Mouse (Mus musculus) MEL (cell line): Measurements from ENCODE around the gene Rad51b. TPM values are rescaled to one million over a fixed set of nuclear protein-coding genes. Genes with fewer than 3 reads are reported as not detected.

Source experiments
- DNase-seq: peaks from one replicate; pipeline ENCODE4 v3.0.0; 2011; ENCODE audit warnings: low read depth, low spot score
- H3K27ac ChIP-seq: 2 replicates; pipeline ENCODE4 v1.5.1; 2012; ENCODE audit warnings: low read depth, mild to moderate bottlenecking, control low read depth, low read length, moderate library complexity; ENCODE audit not compliant: control insufficient read depth
- H3K27me3 ChIP-seq, 2 experiments: fragments of 150-350 bp in 1 of 2; sonication (generic) in 1 of 2; 2 replicates each; pipeline ENCODE4 v1.6.1; 2012; ENCODE audit warnings: low read length in 2 of 2, mild to moderate bottlenecking in 2 of 2, improper control_type of control experiment in 1 of 2, moderate library complexity in 1 of 2; ENCODE audit not compliant: insufficient read depth in 2 of 2, control insufficient read depth in 1 of 2
- H3K36me3 ChIP-seq, 2 experiments: 2 replicates each; pipeline ENCODE4 v1.6.1; 2012 to 2014; ENCODE audit warnings: low read length in 2 of 2, improper control_type of control experiment in 1 of 2, inconsistent platforms in 1 of 2, mild to moderate bottlenecking in 1 of 2; ENCODE audit not compliant: insufficient read depth in 2 of 2, control insufficient read depth in 1 of 2
- H3K4me1 ChIP-seq, 2 experiments: fragments of 150-350 bp in 1 of 2; sonication (generic) in 1 of 2; 2 replicates each; pipeline ENCODE4 v1.6.1; 2012; ENCODE audit warnings: low read length in 2 of 2, improper control_type of control experiment in 1 of 2, mild to moderate bottlenecking in 1 of 2; ENCODE audit not compliant: insufficient read depth in 2 of 2, control insufficient read depth in 1 of 2
- H3K4me3 ChIP-seq, 2 experiments: fragments of 150-350 bp in 1 of 2; sonication (generic) in 1 of 2; 2 replicates each; pipeline ENCODE4 v1.5.1; 2012; ENCODE audit warnings: low read depth in 2 of 2, low read length in 2 of 2, mild to moderate bottlenecking in 2 of 2, moderate library complexity in 2 of 2, control low read depth in 1 of 2, improper control_type of control experiment in 1 of 2; ENCODE audit not compliant: control insufficient read depth in 1 of 2, insufficient read depth in 1 of 2
- H3K79me2 ChIP-seq: 2 replicates; pipeline ENCODE4 v1.6.1; 2012; ENCODE audit warnings: mild to moderate bottlenecking, low read length, moderate library complexity; ENCODE audit not compliant: control insufficient read depth, poor library complexity, insufficient read depth
- H3K9ac ChIP-seq: 2 replicates; pipeline ENCODE4 v1.6.1; 2012; ENCODE audit warnings: low read depth, mild to moderate bottlenecking, control low read depth, low read length, moderate library complexity; ENCODE audit not compliant: control insufficient read depth, poor library complexity, severe bottlenecking
- H3K9me3 ChIP-seq: fragments of 150-350 bp; sonication (generic); replicated peaks from 2 replicates; pipeline ENCODE4 v1.6.1; 2012; ENCODE audit warnings: mild to moderate bottlenecking, low read length, improper control_type of control experiment, moderate library complexity; ENCODE audit not compliant: insufficient read depth
- BHLHE40 ChIP-seq: IDR thresholded peaks from 2 replicates; pipeline ENCODE4 v1.6.1; 2012; ENCODE audit warnings: low read depth, mild to moderate bottlenecking, inconsistent platforms, low read length, improper control_type of control experiment, borderline replicate concordance
- CHD1 ChIP-seq: IDR thresholded peaks from 2 replicates; pipeline ENCODE4 v1.6.1; 2012; ENCODE audit warnings: low read depth, mild to moderate bottlenecking, inconsistent platforms, low read length, improper control_type of control experiment
- CTCF ChIP-seq, 3 experiments: IDR thresholded peaks in 2 of 3; conservative IDR thresholded peaks in 1 of 3; 2 replicates each; pipeline ENCODE4 v1.5.1; 2011 to 2012; ENCODE audit warnings: low read length in 3 of 3, low read depth in 2 of 3, mild to moderate bottlenecking in 2 of 3, improper control_type of control experiment in 1 of 3, inconsistent platforms in 1 of 3, mixed read lengths in 1 of 3, moderate library complexity in 1 of 3; ENCODE audit not compliant: control insufficient read depth in 1 of 3, insufficient read depth in 1 of 3, poor library complexity in 1 of 3, severe bottlenecking in 1 of 3
- E2F4 ChIP-seq: IDR thresholded peaks from 2 replicates; pipeline ENCODE4 v1.6.1; 2011; ENCODE audit warnings: low read depth, low read length, improper control_type of control experiment, borderline replicate concordance
- ELF1 ChIP-seq: IDR thresholded peaks from 2 replicates; pipeline ENCODE4 v1.6.1; 2014; ENCODE audit warnings: low read depth, mild to moderate bottlenecking, inconsistent platforms, low read length, improper control_type of control experiment, moderate library complexity
- EP300 ChIP-seq, 2 experiments: IDR thresholded peaks; 2 replicates each; pipeline ENCODE4 v1.6.1; 2011; ENCODE audit warnings: improper control_type of control experiment in 2 of 2, low read length in 2 of 2, low read depth in 1 of 2, mild to moderate bottlenecking in 1 of 2
- ETS1 ChIP-seq: IDR thresholded peaks from 2 replicates; pipeline ENCODE4 v1.6.1; 2012; ENCODE audit warnings: low read depth, mild to moderate bottlenecking, inconsistent platforms, low read length, improper control_type of control experiment, moderate library complexity
- GABPA ChIP-seq: IDR thresholded peaks from 2 replicates; pipeline ENCODE4 v1.6.1; 2012; ENCODE audit warnings: low read depth, mild to moderate bottlenecking, inconsistent platforms, low read length, improper control_type of control experiment, moderate library complexity
- GATA1 ChIP-seq: IDR thresholded peaks from 2 replicates; pipeline ENCODE4 v1.6.1; 2011; ENCODE audit warnings: low read depth, low read length, improper control_type of control experiment
- HCFC1 ChIP-seq: IDR thresholded peaks from 2 replicates; pipeline ENCODE4 v1.6.1; 2012; ENCODE audit warnings: low read depth, mild to moderate bottlenecking, inconsistent platforms, low read length, improper control_type of control experiment, moderate library complexity
- JUND ChIP-seq: IDR thresholded peaks from 2 replicates; pipeline ENCODE4 v1.6.1; 2011; ENCODE audit warnings: low read depth, mild to moderate bottlenecking, improper control_type of control experiment, low read length
- KAT2A ChIP-seq: conservative IDR thresholded peaks from 2 replicates; pipeline ENCODE4 v1.6.1; 2012; ENCODE audit warnings: low read depth, low read length, improper control_type of control experiment, inconsistent platforms
- MAFK ChIP-seq: IDR thresholded peaks from 2 replicates; pipeline ENCODE4 v1.6.1; 2011; ENCODE audit warnings: low read depth, mild to moderate bottlenecking, low read length, improper control_type of control experiment, borderline replicate concordance
- MAZ ChIP-seq: IDR thresholded peaks from 2 replicates; pipeline ENCODE4 v1.6.1; 2012; ENCODE audit warnings: low read depth, mild to moderate bottlenecking, inconsistent platforms, low read length, improper control_type of control experiment
- MXI1 ChIP-seq: IDR thresholded peaks from 2 replicates; pipeline ENCODE4 v1.6.1; 2011; ENCODE audit warnings: mild to moderate bottlenecking, low read depth, low read length, improper control_type of control experiment
- NELFE ChIP-seq: IDR thresholded peaks from 2 replicates; pipeline ENCODE4 v1.6.1; 2011; ENCODE audit warnings: low read depth, low read length, improper control_type of control experiment
- POLR2A ChIP-seq, 2 experiments: IDR thresholded peaks; 2 replicates each; pipeline ENCODE4 v1.6.1; 2011 to 2012; ENCODE audit warnings: low read length in 2 of 2, mild to moderate bottlenecking in 2 of 2, control low read depth in 1 of 2, improper control_type of control experiment in 1 of 2, low read depth in 1 of 2, moderate library complexity in 1 of 2; ENCODE audit not compliant: control insufficient read depth in 1 of 2, insufficient read depth in 1 of 2, poor library complexity in 1 of 2
- POLR2AphosphoS2 ChIP-seq: IDR thresholded peaks from 2 replicates; pipeline ENCODE4 v1.6.1; 2011; ENCODE audit warnings: low read length, improper control_type of control experiment
- POLR2AphosphoS5 ChIP-seq: IDR thresholded peaks from 2 replicates; pipeline ENCODE4 v1.6.1; 2012; ENCODE audit warnings: low read depth, borderline replicate concordance, mild to moderate bottlenecking, inconsistent platforms, low read length, moderate library complexity, mixed read lengths
- RAD21 ChIP-seq: IDR thresholded peaks from 2 replicates; pipeline ENCODE4 v1.6.1; 2011; ENCODE audit warnings: mild to moderate bottlenecking, low read depth, low read length, improper control_type of control experiment
- RCOR1 ChIP-seq: IDR thresholded peaks from 2 replicates; pipeline ENCODE4 v1.6.1; 2012; ENCODE audit warnings: low read depth, mild to moderate bottlenecking, inconsistent platforms, low read length, improper control_type of control experiment
- SIN3A ChIP-seq: IDR thresholded peaks from 2 replicates; pipeline ENCODE4 v1.6.1; 2012; ENCODE audit warnings: low read length, improper control_type of control experiment, inconsistent platforms
- SMC3 ChIP-seq: IDR thresholded peaks from 2 replicates; pipeline ENCODE4 v1.6.1; 2011; ENCODE audit warnings: low read depth, low read length, improper control_type of control experiment
- TBP ChIP-seq: IDR thresholded peaks from 2 replicates; pipeline ENCODE4 v1.8.0; 2011; ENCODE audit warnings: low read depth, low read length, improper control_type of control experiment
- UBTF ChIP-seq: IDR thresholded peaks from 2 replicates; pipeline ENCODE4 v1.6.1; 2012; ENCODE audit warnings: low read depth, mild to moderate bottlenecking, inconsistent platforms, low read length, improper control_type of control experiment, moderate library complexity, borderline replicate concordance; ENCODE audit not compliant: insufficient read depth
- USF2 ChIP-seq, 2 experiments: IDR thresholded peaks; 2 replicates each; pipeline ENCODE4 v1.6.1; 2011 to 2012; ENCODE audit warnings: improper control_type of control experiment in 2 of 2, low read length in 2 of 2, borderline replicate concordance in 1 of 2, inconsistent platforms in 1 of 2, low read depth in 1 of 2, mild to moderate bottlenecking in 1 of 2; ENCODE audit not compliant: insufficient read depth in 1 of 2
- ZC3H11A ChIP-seq: IDR thresholded peaks from 2 replicates; pipeline ENCODE4 v1.6.1; 2012; ENCODE audit warnings: low read depth, mild to moderate bottlenecking, inconsistent platforms, low read length, improper control_type of control experiment
- ZKSCAN1 ChIP-seq: IDR thresholded peaks from 2 replicates; pipeline ENCODE4 v1.6.1; 2012; ENCODE audit warnings: low read depth, mild to moderate bottlenecking, inconsistent platforms, low read length, improper control_type of control experiment, moderate library complexity
- ZMIZ1 ChIP-seq: IDR thresholded peaks from 2 replicates; pipeline ENCODE4 v1.6.1; 2012; ENCODE audit warnings: low read depth, mild to moderate bottlenecking, inconsistent platforms, low read length, improper control_type of control experiment, moderate library complexity
- ZNF384 ChIP-seq: IDR thresholded peaks from 2 replicates; pipeline ENCODE4 v1.6.1; 2012; ENCODE audit warnings: low read depth, mild to moderate bottlenecking, inconsistent platforms, low read length, improper control_type of control experiment
- polyA plus RNA-seq, 2 experiments: library from polyadenylated mRNA; stranded (reverse) in 1 of 2; unstranded in 1 of 2; fragments of >175 nt in 1 of 2; fragments of >200 nt in 1 of 2; gene quantifications; 2 replicates each; pipeline versions ENCODE4 v1.2.1 to v1.2.4; 2012; ENCODE audit warnings: low replicate concordance in 2 of 2, low read depth in 1 of 2; ENCODE audit not compliant: insufficient read length in 2 of 2, insufficient read depth in 1 of 2, missing spikeins in 1 of 2
- total RNA-seq: library from RNA; depleted of rRNA; stranded (reverse); fragments of 300-350 nt; gene quantifications from 2 replicates; pipeline ENCODE4 v1.2.3, GENCODE M21; 2012

The Rad51b gene
- total and polyA plus RNA-seq, 3 experiments = 3.6 to 5.7 TPM; not detected in 1

DNA sequence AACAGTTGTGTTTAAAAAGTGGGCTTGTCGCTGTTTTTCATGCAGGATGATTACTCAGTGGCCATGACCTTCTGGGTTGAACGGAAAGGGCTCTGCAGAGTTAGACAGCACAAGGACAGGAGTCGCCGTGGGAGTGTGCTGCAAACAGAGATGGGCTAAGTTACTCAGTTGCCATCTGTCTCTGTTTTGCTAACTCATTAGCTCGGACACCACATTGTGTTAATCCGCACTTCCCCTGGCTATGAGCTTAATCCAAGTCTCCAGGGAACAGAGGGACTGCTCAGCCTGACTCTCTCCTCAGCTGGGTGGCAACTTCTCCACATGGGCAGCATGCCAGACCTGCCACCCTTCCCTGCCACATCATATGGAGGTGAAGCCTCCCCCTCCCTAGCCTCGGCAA lies 445.1 kb downstream of the Rad51b start:
- Histone ChIP-seq H3K27me3 (no peaks in the 10 kb centered on the region), H3K27ac (no peak overlapping the region), H3K9ac (no peak overlapping the region), H3K36me3 (peaks cover 0 to 9% of the 10 kb centered on the region in 2 experiments; a peak in 2 of 4 replicates), H3K9me3 (no peaks in the 10 kb centered on the region), H3K4me3 (no peak overlapping the region), H3K4me1 (peaks cover 10 to 12% of the 10 kb centered on the region in 2 experiments), H3K79me2 (no peaks in the 10 kb centered on the region)
- TF ChIP-seq E2F4 (no peak), ELF1 (no peak), JUND (no peak), SIN3A (no peak), POLR2AphosphoS2 (no peak), TBP (no peak), ZMIZ1 (no peak), POLR2A (IDR thresholded peaks at IDR 0.05; ENCODE audit: control insufficient read depth in 1 of 2, insufficient read depth in 1 of 2, low read depth in 1 of 2, low read length in 2 of 2, poor library complexity in 1 of 2) (no peak), SMC3 (no peak), CTCF (IDR thresholded peaks at IDR 0.05 in 2 of 3, conservative IDR thresholded peaks at IDR 0.05 in 1 of 3; ENCODE audit: control insufficient read depth in 1 of 3, insufficient read depth in 1 of 3, low read depth in 2 of 3, low read length in 3 of 3, poor library complexity in 1 of 3, severe bottlenecking in 1 of 3) (no peak)
- no peak for DNase-seq

DNA sequence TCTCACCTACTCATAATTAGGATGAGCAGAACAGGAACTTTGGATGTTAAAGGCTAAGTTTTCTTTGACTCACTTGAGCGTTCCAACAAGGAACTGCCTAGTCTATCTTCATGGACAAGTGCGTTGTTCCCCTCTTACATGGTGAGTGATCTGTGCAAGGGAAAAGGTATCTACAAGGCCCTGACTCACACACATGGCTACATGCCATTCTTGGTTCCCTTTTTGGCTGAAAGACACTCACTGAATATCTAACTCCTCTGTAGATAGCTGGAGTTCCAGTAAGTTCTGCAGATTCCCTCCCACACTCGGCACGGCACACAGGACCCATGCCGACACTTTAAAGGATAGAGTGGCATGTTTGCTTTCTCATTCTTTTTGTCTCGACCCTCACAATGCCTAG lies 447.0 kb downstream of the Rad51b start:
- Histone ChIP-seq H3K9me3 (no peaks in the 10 kb centered on the region), H3K27me3 (no peaks in the 10 kb centered on the region), H3K4me1 (peaks cover 10 to 12% of the 10 kb centered on the region in 2 experiments), H3K79me2 (no peaks in the 10 kb centered on the region), H3K9ac (no peak overlapping the region), H3K27ac (no peak overlapping the region), H3K4me3 (no peak overlapping the region), H3K36me3 (peaks cover 0 to 9% of the 10 kb centered on the region in 2 experiments; a peak in 2 of 4 replicates)
- DNase-seq = peak; percentile 93
- TF ChIP-seq UBTF (no peak), RCOR1 (peak; percentile 54; the same call in 1 of the 2 replicates), ELF1 (no peak), ZNF384 (no peak), NELFE (no peak), MAFK (no peak), ZKSCAN1 (no peak), ETS1 (no peak; the same call in 1 of the 2 replicates), POLR2AphosphoS5 (no peak), CTCF (IDR thresholded peaks at IDR 0.05 in 2 of 3, conservative IDR thresholded peaks at IDR 0.05 in 1 of 3; ENCODE audit: control insufficient read depth in 1 of 3, insufficient read depth in 1 of 3, low read depth in 2 of 3, low read length in 3 of 3, poor library complexity in 1 of 3, severe bottlenecking in 1 of 3) (no peak), GABPA (no peak), GATA1 (peak; percentile 59), MAZ (no peak), KAT2A (no peak), TBP (peak; percentile 59; the same call in 1 of the 2 replicates), CHD1 (no peak), BHLHE40 (no peak), HCFC1 (no peak), E2F4 (no peak), EP300 (IDR thresholded peaks at IDR 0.05; ENCODE audit: low read depth in 1 of 2, low read length in 2 of 2) (peak; percentile 54 to 81; a peak in 2 of 4 replicates), MXI1 (no peak), POLR2AphosphoS2 (no peak), ZMIZ1 (no peak), JUND (peak; percentile 64; the same call in 1 of the 2 replicates), USF2 (IDR thresholded peaks at IDR 0.05; ENCODE audit: borderline replicate concordance in 1 of 2, insufficient read depth in 1 of 2, low read depth in 1 of 2, low read length in 2 of 2) (no peak), SIN3A (no peak), ZC3H11A (no peak), SMC3 (no peak), RAD21 (no peak; the same call in 1 of the 2 replicates)
